Mouse (Mus musculus) small intestine, adult 2 months (tissue): ENCODE measurements around the gene Eif2b5. TPM values are rescaled to one million over a fixed set of nuclear protein-coding genes. Genes with fewer than 3 reads are reported as not detected.
"Not testable (repeated sequence)": the region's sequence is repeated elsewhere in the genome, so short reads cannot be mapped to it uniquely, and the experiment has no call there.

Experiments used
- H3K27ac ChIP-seq: fragments of 200-500 bp; 2 replicates; pipeline ENCODE4 v1.5.1; 2012; ENCODE audit warnings: low read depth, low read length, control low read depth, inconsistent platforms; ENCODE audit not compliant: insufficient read depth
- H3K27me3 ChIP-seq: fragments of 200-500 bp; 2 replicates; pipeline ENCODE4 v1.6.1; 2012; ENCODE audit warnings: mild to moderate bottlenecking, moderate library complexity, low read length, inconsistent platforms; ENCODE audit not compliant: control insufficient read depth, insufficient read depth
- H3K36me3 ChIP-seq: fragments of 200-500 bp; 2 replicates; pipeline ENCODE4 v1.6.1; 2012; ENCODE audit warnings: mild to moderate bottlenecking, low read length, control low read depth, inconsistent platforms; ENCODE audit not compliant: control insufficient read depth, insufficient read depth
- H3K4me1 ChIP-seq: fragments of 200-500 bp; 2 replicates; pipeline ENCODE4 v1.6.1; 2012; ENCODE audit warnings: low read length, inconsistent platforms, mixed read lengths; ENCODE audit not compliant: control insufficient read depth, insufficient read depth, insufficient read length
- H3K4me3 ChIP-seq: fragments of 200-500 bp; 2 replicates; pipeline ENCODE4 v1.5.1; 2012; ENCODE audit warnings: low read depth, mild to moderate bottlenecking, control low read depth, inconsistent platforms, low read length, moderate library complexity
- CTCF ChIP-seq: fragments of 200-500 bp; IDR thresholded peaks from 2 replicates; pipeline ENCODE4 v1.5.1; 2012; ENCODE audit warnings: low read depth, mild to moderate bottlenecking, control low read depth, inconsistent platforms, low read length, moderate library complexity, mixed read lengths; ENCODE audit not compliant: insufficient replicate concordance, insufficient read length; ENCODE audit errors: extremely low read depth
- POLR2A ChIP-seq: fragments of 200-500 bp; IDR thresholded peaks from 2 replicates; pipeline ENCODE4 v1.6.1; 2012; ENCODE audit warnings: low read depth, mild to moderate bottlenecking, control low read depth, inconsistent platforms, low read length, moderate library complexity
- WGBS: fragments of 180-500 bp; shearing (Covaris S2); methylation state at CpG from one replicate; pipeline ENCODE4 v1.1.7; 2018; 5-methylcytosine and 5-hydroxymethylcytosine counted together
- polyA plus RNA-seq: library from polyadenylated mRNA; depleted of rRNA; stranded (reverse); fragments of >200 nt; gene quantifications from 2 replicates; pipeline ENCODE4 v1.2.3, GENCODE M21; 2012

Eif2b5 gene
- polyA plus RNA-seq, 1 experiment: 16.1 TPM

GRCm38 (mm10) chr16:20471686-20472085 is 26.9 kb upstream of the Eif2b5 start:
- Histone ChIP-seq H3K4me3 (no peak overlapping the region), H3K27ac (no peak overlapping the region), H3K4me1 (peaks cover under 1% of the 10 kb centered on the region; the same call in 1 of the 2 replicates), H3K27me3 (no peaks in the 10 kb centered on the region), H3K36me3 (no peaks in the 10 kb centered on the region)
- TF ChIP-seq CTCF: no peak
- WGBS: 78% methylated on average over 1 of the region's 1 CpGs

- H3K27ac ChIP-seq: no peak overlapping the region
- peaks cover 6% of the 10 kb centered on the region; the same call in 1 of the 2 replicates for H3K4me1 ChIP-seq
- H3K4me3 ChIP-seq: no peak overlapping the region
- 92% methylated on average over 1 of the region's 1 CpGs for WGBS
- H3K27me3 ChIP-seq: no peaks in the 10 kb centered on the region
- no peaks in the 10 kb centered on the region for H3K36me3 ChIP-seq
- TF ChIP-seq CTCF (no peak), POLR2A (no peak)
These were observed 24.9 kb upstream of the Eif2b5 start for GRCm38 (mm10) chr16:20473748-20474147.

- no peak overlapping the region for H3K4me3 ChIP-seq
- TF ChIP-seq POLR2A (no peak), CTCF (no peak)
- H3K27me3 ChIP-seq: no peaks in the 10 kb centered on the region
- no peak overlapping the region for H3K27ac ChIP-seq
- 73% methylated on average over 8 of the region's 8 CpGs for WGBS
- peaks cover 6% of the 10 kb centered on the region; the same call in 1 of the 2 replicates for H3K4me1 ChIP-seq
- H3K36me3 ChIP-seq: no peaks in the 10 kb centered on the region
These were observed 24.4 kb upstream of the Eif2b5 start for GRCm38 (mm10) chr16:20474211-20474610.

GRCm38 (mm10) chr16:20474786-20475185 is 23.8 kb upstream of the Eif2b5 start:
- Histone ChIP-seq H3K4me3 (no peak overlapping the region), H3K27me3 (no peaks in the 10 kb centered on the region), H3K27ac (no peak overlapping the region), H3K36me3 (no peaks in the 10 kb centered on the region), H3K4me1 (peaks cover 6% of the 10 kb centered on the region; the same call in 1 of the 2 replicates)
- TF ChIP-seq CTCF (no peak), POLR2A (no peak)
- WGBS: 82% methylated on average over 6 of the region's 6 CpGs

GRCm38 (mm10) chr16:20475335-20475734 is 23.3 kb upstream of the Eif2b5 start:
- Histone ChIP-seq H3K27me3 (no peaks in the 10 kb centered on the region), H3K4me3 (no peak overlapping the region), H3K27ac (no peak overlapping the region), H3K4me1 (peaks cover 6% of the 10 kb centered on the region; the same call in 1 of the 2 replicates), H3K36me3 (no peaks in the 10 kb centered on the region)
- 100% methylated on average over 1 of the region's 1 CpGs for WGBS
- TF ChIP-seq POLR2A: no peak
- TF ChIP-seq CTCF: no peak

- H3K27ac ChIP-seq: no peak overlapping the region
- 36% methylated on average over 1 of the region's 1 CpGs for WGBS
- peaks cover 6% of the 10 kb centered on the region; the same call in 1 of the 2 replicates for H3K4me1 ChIP-seq
- no peaks in the 10 kb centered on the region for H3K36me3 ChIP-seq
- no peak overlapping the region for H3K4me3 ChIP-seq
- no peaks in the 10 kb centered on the region for H3K27me3 ChIP-seq
- TF ChIP-seq POLR2A: no peak
- no peak for TF ChIP-seq CTCF
These were observed 21.8 kb upstream of the Eif2b5 start for GRCm38 (mm10) chr16:20476857-20477256.

GRCm38 (mm10) chr16:20477270-20477669 is 21.3 kb upstream of the Eif2b5 start:
- peaks cover 6% of the 10 kb centered on the region; the same call in 1 of the 2 replicates for H3K4me1 ChIP-seq
- no peaks in the 10 kb centered on the region for H3K27me3 ChIP-seq
- 56% methylated on average over 3 of the region's 3 CpGs for WGBS
- no peak for TF ChIP-seq CTCF
- TF ChIP-seq POLR2A: no peak
- no peak overlapping the region for H3K4me3 ChIP-seq
- H3K36me3 ChIP-seq: no peaks in the 10 kb centered on the region
- H3K27ac ChIP-seq: peak overlapping the region; percentile 22; the same call in 1 of the 2 replicates

GRCm38 (mm10) chr16:20478504-20478903 is 20.1 kb upstream of the Eif2b5 start:
- WGBS: 61% methylated on average over 2 of the region's 2 CpGs
- TF ChIP-seq CTCF (no peak), POLR2A (no peak)
- Histone ChIP-seq H3K27me3 (no peaks in the 10 kb centered on the region), H3K4me3 (no peak overlapping the region), H3K4me1 (peaks cover 6% of the 10 kb centered on the region; the same call in 1 of the 2 replicates), H3K27ac (peak overlapping the region; percentile 42), H3K36me3 (no peaks in the 10 kb centered on the region)

- not testable (repeated sequence) for H3K27me3 ChIP-seq, H3K4me1 ChIP-seq, H3K4me3 ChIP-seq, H3K36me3 ChIP-seq
- peak overlapping the region; percentile 96 for H3K27ac ChIP-seq
- WGBS: 58% methylated on average over 12 of the region's 12 CpGs
These were observed 19.4 kb upstream of the Eif2b5 start for GRCm38 (mm10) chr16:20479026-20479760.
